Mouse (Mus musculus) brain, embryonic 14.5 days (tissue): Measurements from ENCODE around the gene Zbtb37. TPM values are rescaled to one million over a fixed set of nuclear protein-coding genes. Genes with fewer than 3 reads are reported as not detected.

Experiments used
- DNase-seq: peaks from one replicate; pipeline ENCODE4 v3.0.0-alpha.2; 2011; ENCODE audit warnings: low read depth
- CTCF ChIP-seq: fragments of 200-500 bp; IDR thresholded peaks from 2 replicates; pipeline ENCODE4 v1.5.1; 2012; ENCODE audit warnings: inconsistent platforms, mild to moderate bottlenecking, moderate library complexity, borderline replicate concordance; ENCODE audit not compliant: insufficient read depth, insufficient read length; ENCODE audit errors: extremely low read depth
- POLR2A ChIP-seq: fragments of 200-500 bp; IDR thresholded peaks from 2 replicates; pipeline ENCODE4 v1.6.1; 2012; ENCODE audit warnings: mild to moderate bottlenecking, inconsistent platforms, borderline replicate concordance; ENCODE audit not compliant: poor library complexity, insufficient read depth, insufficient read length, severe bottlenecking; ENCODE audit errors: extremely low read depth
- polyA plus RNA-seq: library from polyadenylated mRNA; depleted of rRNA; stranded (reverse); fragments of >200 nt; gene quantifications from 2 replicates; pipeline ENCODE4 v1.2.3, GENCODE M21; 2012; rRNA removed

Zbtb37 gene
- polyA plus RNA-seq, 1 experiment = 9.9 TPM

- no peak for DNase-seq
- TF ChIP-seq POLR2A (no peak), CTCF (no peak)
Measured at GRCm38 (mm10) chr1:160981337-160981736, 53.3 kb downstream of the Zbtb37 start.

- no peak for TF ChIP-seq CTCF
- no peak for TF ChIP-seq POLR2A
- no peak for DNase-seq
Measured at GRCm38 (mm10) chr1:160980537-160981234, 54.0 kb downstream of the Zbtb37 start.

DNA sequence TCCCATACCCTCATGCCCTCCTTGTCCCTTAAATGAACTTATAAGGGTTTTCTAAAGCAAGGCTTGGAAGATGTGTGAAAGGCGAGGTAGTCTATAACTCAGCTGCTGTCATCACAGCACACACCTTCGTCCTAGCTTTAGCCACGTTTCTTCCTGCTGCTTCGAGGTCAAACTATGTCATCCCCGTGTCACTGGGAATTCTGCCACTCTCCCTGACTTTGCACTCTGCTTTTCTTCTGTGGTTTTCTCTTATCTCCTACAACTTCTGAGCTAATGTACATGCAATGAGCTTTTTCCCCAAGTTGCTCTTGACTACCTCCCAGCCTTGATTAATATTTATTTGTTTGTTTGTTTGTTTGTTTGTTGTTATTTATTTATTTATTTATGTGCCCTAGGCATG, 54.6 kb downstream of the Zbtb37 start:
- TF ChIP-seq POLR2A = no peak
- TF ChIP-seq CTCF = no peak
- no peak for DNase-seq

DNA sequence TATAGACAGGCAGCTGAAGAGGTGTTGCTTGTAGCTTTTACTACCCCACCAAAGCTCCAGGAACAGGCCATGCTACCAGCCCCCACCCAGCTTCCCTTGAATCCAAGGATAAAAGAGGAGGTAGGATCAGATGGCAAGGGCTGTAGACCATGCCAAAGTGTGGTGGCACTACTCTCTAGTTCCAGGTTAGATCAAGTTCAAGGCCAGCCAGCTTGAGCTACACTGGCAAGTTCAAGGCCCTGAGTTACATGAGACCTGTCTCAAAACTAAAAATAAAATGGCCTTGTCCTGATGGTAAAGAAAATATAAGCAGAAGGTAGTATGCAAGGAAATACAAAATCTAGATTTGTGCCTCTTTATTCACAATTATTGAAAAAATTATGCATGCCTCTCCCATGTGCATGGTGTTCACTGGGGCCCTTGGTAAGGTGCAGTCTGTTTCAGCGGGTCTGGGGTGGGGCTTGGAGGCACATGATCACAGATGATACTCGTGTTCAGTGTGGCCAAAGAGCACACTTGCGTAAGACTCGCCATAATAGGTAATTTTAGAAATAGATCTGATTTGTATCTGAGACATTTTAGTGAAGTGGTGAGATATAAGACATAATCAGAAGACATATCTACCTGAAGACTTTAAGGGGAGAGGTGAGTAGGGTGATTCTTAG, 56.4 kb downstream of the Zbtb37 start, which contains the start of gene Serpinc1:
Gene Serpinc1 (plus strand): TSS at position 515 of the 665 bp plus-strand sequence.
- no peak for DNase-seq
- no peak for TF ChIP-seq CTCF
- TF ChIP-seq POLR2A = no peak

DNA sequence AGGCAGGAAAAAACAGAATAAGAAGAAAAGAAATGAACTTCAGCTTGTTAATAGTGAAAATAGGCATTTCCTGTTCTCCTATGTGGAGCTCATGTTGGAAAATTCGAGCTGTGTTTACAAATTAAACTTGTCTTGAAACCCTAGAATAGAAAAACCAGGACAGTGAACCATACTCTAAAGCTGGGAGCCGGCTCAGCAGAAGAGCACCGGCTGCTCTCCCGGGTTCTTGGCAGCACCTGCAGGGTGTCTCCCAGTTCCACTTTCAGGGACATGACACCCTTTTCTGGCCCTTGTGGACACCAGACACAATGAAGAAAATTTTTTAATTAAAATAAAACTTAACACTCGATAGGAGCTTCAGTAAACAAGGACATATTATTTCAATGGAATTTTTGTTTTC, 66.0 kb downstream of the Zbtb37 start:
- DNase-seq = no peak
- TF ChIP-seq CTCF = no peak
- no peak for TF ChIP-seq POLR2A

DNA sequence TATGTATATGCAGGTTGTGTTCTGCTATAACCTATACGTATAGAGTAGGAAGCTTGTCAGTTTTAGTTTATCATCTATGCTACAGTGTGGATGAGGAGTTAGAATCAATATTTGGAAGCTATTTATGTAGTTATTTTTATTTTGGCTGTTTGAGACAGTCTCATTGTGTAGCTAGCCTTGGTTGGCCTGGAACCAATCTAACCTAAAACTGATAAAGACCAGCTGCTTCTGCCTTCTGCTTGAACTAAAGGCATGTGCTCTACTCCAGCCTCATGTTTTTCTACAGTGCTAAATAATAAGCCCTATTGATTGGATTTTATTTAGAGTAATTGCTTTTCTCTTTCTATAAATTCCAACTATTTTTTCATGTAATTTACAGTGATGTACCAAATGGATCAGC, 67.4 kb downstream of the Zbtb37 start:
- DNase-seq = peak; percentile 6
- TF ChIP-seq CTCF = no peak
- no peak for TF ChIP-seq POLR2A

GRCm38 (mm10) chr1:160963199-160963598, 71.5 kb downstream of the Zbtb37 start:
- TF ChIP-seq POLR2A = no peak
- TF ChIP-seq CTCF = no peak
- DNase-seq = no peak

Other genes with a start within 250 kb of the Zbtb37 start
- gene Rabgap1l, start 241.6 kb downstream of the Zbtb37 start, polyA plus RNA-seq = 30.4 and 40.7 TPM in 2 replicates
- gene Rc3h1, start 128.4 kb downstream of the Zbtb37 start, polyA plus RNA-seq = 10.3 and 13.0 TPM in 2 replicates
- gene Serpinc1, start 56.3 kb downstream of the Zbtb37 start, polyA plus RNA-seq = 0.66 and 0.88 TPM in 2 replicates
- 19.3 and 22.5 TPM in 2 replicates for gene Dars2, start 35.8 kb upstream of the Zbtb37 start, polyA plus RNA-seq
- gene Cenpl, start 35.9 kb upstream of the Zbtb37 start, polyA plus RNA-seq = 7.6 and 10.1 TPM in 2 replicates
- gene Klhl20, start 96.7 kb upstream of the Zbtb37 start, polyA plus RNA-seq = 19.0 and 20.3 TPM in 2 replicates
- gene Ankrd45, start 107.8 kb upstream of the Zbtb37 start, polyA plus RNA-seq = 15.8 and 15.9 TPM in 2 replicates
- gene Tex50, start 124.5 kb upstream of the Zbtb37 start, polyA plus RNA-seq = not detected in 2 replicates
- gene Prdx6, start 216.4 kb upstream of the Zbtb37 start, polyA plus RNA-seq = 90.2 and 99.6 TPM in 2 replicates